Mouse (Mus musculus): ENCODE results near the gene Nup107. TPM values are rescaled to one million over a fixed set of nuclear protein-coding genes. Genes with fewer than 3 reads are reported as not detected.

The Nup107 gene
- total and polyA plus RNA-seq, 3 experiments, result 80.2 to 91.6 TPM; not detected in 1

DNA sequence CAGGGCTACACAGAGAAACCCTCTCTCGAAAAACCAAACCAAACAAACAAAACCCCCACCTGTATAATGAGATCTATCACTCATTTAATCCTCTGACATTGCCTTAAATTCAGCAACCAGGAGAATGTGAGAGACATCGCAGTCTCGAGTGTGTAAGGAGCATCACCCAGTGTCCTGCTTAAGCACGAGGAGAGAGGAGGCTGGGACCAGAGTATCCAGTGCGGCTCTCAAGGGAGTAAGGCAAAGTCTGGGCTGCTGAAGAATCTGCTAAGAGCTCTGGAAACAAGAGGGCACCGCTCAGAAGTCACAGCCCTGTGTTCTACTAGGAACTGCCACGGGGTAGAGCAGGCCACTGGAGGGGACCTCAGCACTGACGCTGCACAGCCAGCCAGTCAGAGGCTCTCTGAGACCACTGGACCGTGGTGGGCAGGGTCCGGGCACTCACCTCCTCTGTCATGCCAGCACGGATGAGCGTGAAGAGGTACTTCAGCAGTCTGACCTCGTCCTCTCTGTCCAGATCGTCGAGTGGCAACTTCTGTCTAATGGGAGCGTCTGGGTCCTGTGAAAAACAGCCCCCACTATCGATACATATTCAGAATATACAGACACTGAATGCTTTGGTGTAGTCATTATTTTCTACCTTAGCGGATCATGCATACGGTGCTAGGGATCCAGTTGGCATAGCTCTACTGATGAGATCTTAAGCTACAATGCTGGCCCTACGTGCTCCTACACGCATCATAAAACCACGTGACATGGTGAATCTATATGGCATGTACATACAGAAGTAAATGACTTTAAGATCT, 18.3 kb downstream of the Nup107 start:
- DNase-seq (ENCODE audit: low read depth, low spot score), result no peak
- TF ChIP-seq MXI1 (IDR thresholded peaks at IDR 0.05; ENCODE audit: low read depth, low read length) (no peak), E2F4 (IDR thresholded peaks at IDR 0.05; ENCODE audit: borderline replicate concordance, low read depth, low read length) (no peak), ZMIZ1 (IDR thresholded peaks at IDR 0.05; ENCODE audit: low read depth, low read length) (no peak), TCF12 (IDR thresholded peaks at IDR 0.05; ENCODE audit: low read depth, low read length) (no peak)
- H3K4me3 ChIP-seq (ENCODE audit: control insufficient read depth in 1 of 2, insufficient read depth in 1 of 2, low read depth in 2 of 2, low read length in 2 of 2), result no peak overlapping the region
- H3K27me3 ChIP-seq (ENCODE audit: control insufficient read depth in 1 of 2, insufficient read depth in 2 of 2, low read length in 2 of 2), result no peaks in the 10 kb centered on the region
- peaks cover 0 to 27% of the 10 kb centered on the region in 2 experiments; a peak in 2 of 4 replicates for H3K36me3 ChIP-seq (ENCODE audit: control insufficient read depth in 1 of 2, insufficient read depth in 2 of 2, low read length in 2 of 2)
- H3K4me1 ChIP-seq (ENCODE audit: control insufficient read depth in 1 of 2, insufficient read depth in 2 of 2, low read length in 2 of 2), result no peaks in the 10 kb centered on the region
- H3K79me2 ChIP-seq (ENCODE audit: control insufficient read depth, insufficient read depth, low read length, poor library complexity), result no peaks in the 10 kb centered on the region
- H3K27ac ChIP-seq (ENCODE audit: control insufficient read depth, low read depth, low read length), result no peak overlapping the region
- no peaks in the 10 kb centered on the region for H3K9me3 ChIP-seq (replicated peaks; ENCODE audit: insufficient read depth, low read length)
- no peak overlapping the region for H3K9ac ChIP-seq (ENCODE audit: control insufficient read depth, low read depth, low read length, poor library complexity, severe bottlenecking)

DNA sequence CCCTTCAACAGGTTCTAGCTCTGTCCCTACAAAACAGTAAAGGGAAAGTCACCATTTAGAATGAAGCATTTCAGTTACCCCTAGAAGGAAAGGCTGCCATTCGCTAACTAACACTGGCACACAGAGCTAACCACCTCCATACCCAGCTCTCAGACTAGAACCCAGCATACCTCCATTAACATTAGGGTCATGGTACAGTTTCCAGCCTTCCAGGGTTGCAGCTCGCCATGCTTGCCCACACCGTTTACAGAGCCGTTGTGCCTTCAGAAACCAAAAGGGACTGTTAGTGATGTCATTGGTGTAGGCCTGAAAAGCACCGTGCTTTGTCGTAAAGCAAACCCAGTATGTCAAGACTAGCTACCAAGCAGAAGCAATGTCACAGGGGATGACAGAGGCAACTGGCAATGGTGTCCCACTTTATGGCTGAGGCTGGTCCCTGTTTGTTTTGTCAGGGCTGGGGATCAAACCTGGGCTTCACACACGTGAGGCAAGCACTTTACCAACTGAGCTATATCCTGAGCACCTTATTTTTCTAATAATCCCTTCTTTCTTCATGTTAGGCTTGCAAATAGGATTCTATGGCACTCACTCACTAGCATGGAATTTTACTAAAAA, 19.3 kb downstream of the Nup107 start:
- Histone ChIP-seq H3K79me2 (ENCODE audit: control insufficient read depth, insufficient read depth, low read length, poor library complexity) (no peaks in the 10 kb centered on the region), H3K4me1 (ENCODE audit: control insufficient read depth in 1 of 2, insufficient read depth in 2 of 2, low read length in 2 of 2) (no peaks in the 10 kb centered on the region), H3K27ac (ENCODE audit: control insufficient read depth, low read depth, low read length) (no peak overlapping the region), H3K9ac (ENCODE audit: control insufficient read depth, low read depth, low read length, poor library complexity, severe bottlenecking) (no peak overlapping the region), H3K4me3 (ENCODE audit: control insufficient read depth in 1 of 2, insufficient read depth in 1 of 2, low read depth in 2 of 2, low read length in 2 of 2) (no peak overlapping the region), H3K36me3 (ENCODE audit: control insufficient read depth in 1 of 2, insufficient read depth in 2 of 2, low read length in 2 of 2) (peaks cover 0 to 23% of the 10 kb centered on the region in 2 experiments; a peak in 2 of 4 replicates), H3K9me3 (replicated peaks; ENCODE audit: insufficient read depth, low read length) (no peaks in the 10 kb centered on the region), H3K27me3 (ENCODE audit: control insufficient read depth in 1 of 2, insufficient read depth in 2 of 2, low read length in 2 of 2) (no peaks in the 10 kb centered on the region)
- TF ChIP-seq MAX (IDR thresholded peaks at IDR 0.05; ENCODE audit: low read length), result no peak
- TF ChIP-seq CTCF (IDR thresholded peaks at IDR 0.05 in 2 of 3, conservative IDR thresholded peaks at IDR 0.05 in 1 of 3; ENCODE audit: control insufficient read depth in 1 of 3, insufficient read depth in 1 of 3, low read depth in 2 of 3, low read length in 3 of 3, poor library complexity in 1 of 3, severe bottlenecking in 1 of 3), result no peak
- no peak for TF ChIP-seq SMC3 (IDR thresholded peaks at IDR 0.05; ENCODE audit: low read depth, low read length)
- no peak for TF ChIP-seq BHLHE40 (IDR thresholded peaks at IDR 0.05; ENCODE audit: borderline replicate concordance, low read depth, low read length)
- TF ChIP-seq MEF2A (IDR thresholded peaks at IDR 0.05; ENCODE audit: extremely low read depth, insufficient replicate concordance, low read depth, low read length, poor library complexity, severe bottlenecking), result no peak
- no peak for TF ChIP-seq NELFE (IDR thresholded peaks at IDR 0.05; ENCODE audit: low read depth, low read length)
- no peak for TF ChIP-seq TAL1 (IDR thresholded peaks at IDR 0.05; ENCODE audit: low read length)
- TF ChIP-seq CHD2 (IDR thresholded peaks at IDR 0.05; ENCODE audit: low read length), result no peak
- TF ChIP-seq UBTF (IDR thresholded peaks at IDR 0.05; ENCODE audit: borderline replicate concordance, insufficient read depth, low read depth, low read length), result no peak
- no peak for TF ChIP-seq KAT2A (conservative IDR thresholded peaks at IDR 0.05; ENCODE audit: low read depth, low read length)
- no peak for TF ChIP-seq ELF1 (IDR thresholded peaks at IDR 0.05; ENCODE audit: low read depth, low read length)
- no peak for TF ChIP-seq MAZ (IDR thresholded peaks at IDR 0.05; ENCODE audit: low read depth, low read length)
- no peak for DNase-seq (ENCODE audit: low read depth, low spot score)
